Mouse (Mus musculus) embryonic facial prominence, embryonic 13.5 days (tissue): ENCODE results near the gene Zbed6. TPM values are rescaled to one million over a fixed set of nuclear protein-coding genes. Genes with fewer than 3 reads are reported as not detected.

Experiments
- ATAC-seq: fragments of 200-750 bp; cut with Nextera tagmentation; 2 replicates; pipeline ENCODE4 v1.8.0; 2017; ENCODE audit warnings: low read depth; ENCODE audit not compliant: insufficient number of reproducible peaks, insufficient read depth, low FRiP score, low TSS enrichment
- H3K27ac ChIP-seq: fragments of 300-500 bp; sonication (generic); 2 replicates; pipeline ENCODE4 v1.5.1; 2015; ENCODE audit warnings: moderate library complexity, mild to moderate bottlenecking, inconsistent platforms
- H3K27me3 ChIP-seq: fragments of 300-500 bp; sonication (generic); 2 replicates; pipeline ENCODE4 v1.6.1; 2015; ENCODE audit warnings: mild to moderate bottlenecking, inconsistent platforms
- H3K36me3 ChIP-seq: fragments of 300-500 bp; sonication (generic); 2 replicates; pipeline ENCODE4 v1.6.1; 2015; ENCODE audit warnings: mild to moderate bottlenecking, inconsistent platforms
- H3K4me1 ChIP-seq: fragments of 300-500 bp; sonication (generic); 2 replicates; pipeline ENCODE4 v1.6.1; 2015; ENCODE audit warnings: inconsistent platforms
- H3K4me2 ChIP-seq: fragments of 300-500 bp; sonication (generic); 2 replicates; pipeline ENCODE4 v1.6.1; 2015; ENCODE audit warnings: moderate library complexity, mild to moderate bottlenecking, inconsistent platforms
- H3K4me3 ChIP-seq: fragments of 300-500 bp; sonication (generic); 2 replicates; pipeline ENCODE4 v1.5.1; 2015; ENCODE audit warnings: mild to moderate bottlenecking, inconsistent platforms
- H3K9ac ChIP-seq: fragments of 300-500 bp; sonication (generic); 2 replicates; pipeline ENCODE4 v1.6.1; 2015; ENCODE audit warnings: mild to moderate bottlenecking, inconsistent platforms
- H3K9me3 ChIP-seq: fragments of 300-500 bp; sonication (generic); 2 replicates; pipeline ENCODE4 v1.6.1; 2016; ENCODE audit warnings: inconsistent platforms
- WGBS: fragments of 180-500 bp; shearing (Covaris S2); methylation state at CpG from one replicate; pipeline ENCODE4 v1.1.7; 2015; ENCODE audit warnings: mixed read lengths; 5-methylcytosine and 5-hydroxymethylcytosine counted together
- polyA plus RNA-seq: library from polyadenylated mRNA; unstranded; fragments of >200 nt; fragmentation: Nextera tagmentation; extraction: Ambion mirVana; gene quantifications from 2 replicates; pipeline ENCODE4 v1.2.1, GENCODE M21; 2015

The Zbed6 gene
- polyA plus RNA-seq, 1 experiment from 2014 or later: not detected

DNA sequence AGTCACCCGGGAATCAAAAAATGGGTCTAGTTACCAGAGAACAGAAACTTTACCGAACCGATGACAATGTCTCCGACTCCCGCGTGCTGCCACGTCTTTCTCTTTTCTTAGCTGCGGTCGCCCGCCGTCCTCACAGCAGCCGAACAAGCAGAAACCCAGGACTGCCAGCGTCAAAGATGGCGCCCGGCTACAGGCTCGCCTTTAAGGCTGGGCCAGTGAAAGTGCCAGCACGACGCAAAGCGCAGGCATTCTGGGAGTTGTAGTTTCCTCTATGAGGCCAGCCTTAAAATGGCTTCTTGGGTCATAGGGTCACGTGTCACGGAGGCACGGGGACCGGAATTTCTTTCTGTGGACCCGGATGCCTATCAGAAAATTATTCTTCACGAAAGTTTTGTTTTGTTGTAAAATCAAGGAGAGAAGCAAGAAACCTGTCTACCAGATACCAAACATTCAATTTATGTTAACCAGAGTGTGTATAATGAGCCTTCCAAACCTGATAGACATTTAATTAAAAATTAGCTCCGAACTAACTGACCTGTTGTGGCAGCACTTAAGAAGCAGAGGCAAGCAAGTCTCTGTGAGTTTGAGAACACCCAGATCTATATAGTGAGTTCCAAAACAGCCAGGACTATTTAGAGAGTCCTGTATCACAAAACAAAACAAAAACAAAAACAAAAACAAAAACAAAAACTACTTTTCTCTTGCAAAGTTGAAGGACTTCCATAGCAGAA lies 683 bp upstream of the Zbed6 start, which contains the start of gene Gm38394:
Gene Gm38394, minus strand, starts transcription at position 116 of the 731 bp plus-strand sequence.
- Histone ChIP-seq H3K9ac (peak within 1 kb of the TSS; percentile 89), H3K36me3 (peaks cover 31% of the 10 kb centered on the region), H3K9me3 (no peaks in the 10 kb centered on the region), H3K4me2 (peak within 1 kb of the TSS; percentile 87), H3K4me1 (peaks cover 38% of the 10 kb centered on the region), H3K27ac (peak within 1 kb of the TSS; percentile 94), H3K4me3 (peak within 1 kb of the TSS; percentile 79), H3K27me3 (no peaks in the 10 kb centered on the region)
- WGBS: 2% methylated on average over 26 of the region's 26 CpGs
- ATAC-seq: peak; percentile 97

GRCm38 (mm10) chr1:133658878-133659277 lies 1.8 kb downstream of the Zbed6 start:
- peak overlapping the region; percentile 87 for H3K4me2 ChIP-seq
- H3K4me1 ChIP-seq: peaks cover 40% of the 10 kb centered on the region
- 76% methylated on average over 3 of the region's 3 CpGs for WGBS

DNA sequence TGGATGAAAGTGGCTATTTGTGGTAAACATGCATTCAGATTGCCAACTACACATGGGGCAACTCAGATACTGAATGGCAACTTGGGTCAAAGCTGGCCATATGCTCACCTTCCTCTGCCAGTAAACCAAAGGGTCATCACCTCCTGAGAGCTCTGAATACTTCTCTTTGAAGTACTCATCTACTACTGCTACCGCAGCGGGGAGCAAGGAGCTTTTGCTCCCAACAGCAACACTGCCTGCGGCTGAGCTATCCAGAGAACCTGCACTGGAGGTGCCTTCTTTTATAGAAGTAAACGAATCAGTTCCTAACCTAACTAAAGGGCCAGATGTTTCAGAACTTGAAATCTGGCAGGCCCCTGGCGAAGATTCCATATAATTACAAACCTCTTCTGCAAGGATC lies 3.9 kb downstream of the Zbed6 start:
- H3K36me3 ChIP-seq: peaks cover 42% of the 10 kb centered on the region
- no peak overlapping the region for H3K27ac ChIP-seq
- H3K4me1 ChIP-seq: peaks cover 40% of the 10 kb centered on the region
- no peak for ATAC-seq
- H3K9me3 ChIP-seq: no peaks in the 10 kb centered on the region
- peak overlapping the region; percentile 16; the same call in 1 of the 2 replicates for H3K4me2 ChIP-seq
- WGBS: 70% methylated on average over 5 of the region's 5 CpGs
- no peaks in the 10 kb centered on the region for H3K27me3 ChIP-seq
- no peak overlapping the region for H3K4me3 ChIP-seq
- H3K9ac ChIP-seq: no peak overlapping the region

More at GRCm38 (mm10) chr1:133658878-133659277, 1.8 kb downstream of the Zbed6 start:
- Histone ChIP-seq H3K36me3 (peaks cover 37% of the 10 kb centered on the region), H3K27me3 (no peaks in the 10 kb centered on the region), H3K4me3 (no peak overlapping the region; the same call in 1 of the 2 replicates), H3K9ac (no peak overlapping the region), H3K9me3 (no peaks in the 10 kb centered on the region), H3K27ac (no peak overlapping the region)
- no peak for ATAC-seq

- Histone ChIP-seq H3K4me1 (peaks cover 17% of the 10 kb centered on the region), H3K9ac (no peak overlapping the region), H3K27me3 (no peaks in the 10 kb centered on the region), H3K27ac (no peak overlapping the region), H3K9me3 (no peaks in the 10 kb centered on the region), H3K36me3 (peaks cover 41% of the 10 kb centered on the region), H3K4me3 (no peak overlapping the region), H3K4me2 (no peak overlapping the region)
- no peak for ATAC-seq
- 97% methylated on average over 1 of the region's 1 CpGs for WGBS
Observed at GRCm38 (mm10) chr1:133653033-133653432, 7.7 kb downstream of the Zbed6 start.

DNA sequence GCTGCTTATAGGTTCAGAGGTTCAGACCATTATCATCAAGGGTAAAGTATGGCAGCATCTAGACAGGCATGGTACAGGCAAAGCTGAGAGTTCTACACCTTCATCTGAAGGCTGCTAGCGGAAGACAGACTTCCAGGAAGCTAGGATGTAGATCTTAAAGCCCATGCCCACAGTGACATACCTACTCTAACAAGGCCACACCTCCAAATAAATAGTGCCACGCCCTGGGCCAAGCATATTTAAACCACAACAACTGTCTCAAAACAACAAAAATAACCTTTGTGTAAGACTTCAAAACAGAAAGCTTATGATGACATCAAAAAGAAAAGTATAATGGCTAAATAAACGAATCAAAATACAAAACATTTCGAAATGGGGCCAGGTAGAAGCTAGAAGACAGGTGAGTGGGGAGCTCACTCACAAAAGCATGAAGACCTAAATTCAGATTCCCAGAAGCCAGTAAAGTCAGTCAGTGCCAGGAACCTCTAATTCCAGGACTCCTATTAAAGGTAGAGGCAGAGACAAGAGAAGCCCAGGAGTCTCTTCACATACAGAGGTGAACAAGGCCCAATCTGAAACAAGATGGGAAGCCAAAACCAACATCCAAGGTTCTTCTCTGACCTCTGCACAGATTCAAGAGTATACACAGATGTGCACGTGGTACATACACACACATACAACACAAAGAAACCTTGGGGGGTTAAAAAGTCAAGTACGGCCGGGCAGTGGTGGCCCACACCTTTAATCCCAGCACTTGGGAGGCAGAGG lies 10.2 kb downstream of the Zbed6 start:
- peaks cover 45% of the 10 kb centered on the region for H3K36me3 ChIP-seq
- WGBS: 97% methylated on average over 7 of the region's 7 CpGs
- H3K27ac ChIP-seq: no peak overlapping the region
- no peak overlapping the region for H3K4me2 ChIP-seq
- ATAC-seq: no peak
- no peak overlapping the region for H3K9ac ChIP-seq
- H3K9me3 ChIP-seq: no peaks in the 10 kb centered on the region
- no peaks in the 10 kb centered on the region for H3K27me3 ChIP-seq
- no peaks in the 10 kb centered on the region for H3K4me1 ChIP-seq
- no peak overlapping the region for H3K4me3 ChIP-seq

DNA sequence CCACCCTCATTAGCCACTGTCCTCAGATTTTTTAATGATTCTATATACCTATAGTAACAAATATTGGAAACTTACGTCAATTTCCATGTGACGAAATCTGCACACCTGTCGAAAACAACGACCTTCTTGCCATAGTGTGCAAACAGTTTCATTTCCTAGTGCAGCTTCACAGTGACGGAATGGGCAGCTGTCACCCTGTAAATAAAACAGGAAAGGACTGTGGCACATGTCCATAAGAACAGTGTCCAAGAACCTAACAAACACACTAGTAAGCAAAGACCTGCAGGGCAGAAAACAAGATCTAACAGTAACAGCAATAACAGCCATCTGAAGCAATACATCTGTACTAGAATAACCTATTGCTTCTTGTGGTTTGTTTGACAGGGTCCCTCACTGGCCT lies 15.0 kb downstream of the Zbed6 start:
- Histone ChIP-seq H3K27ac (no peak overlapping the region), H3K9me3 (no peaks in the 10 kb centered on the region), H3K4me3 (no peak overlapping the region), H3K36me3 (peaks cover 71% of the 10 kb centered on the region), H3K27me3 (no peaks in the 10 kb centered on the region), H3K4me2 (no peak overlapping the region), H3K4me1 (no peaks in the 10 kb centered on the region), H3K9ac (no peak overlapping the region)
- whole genome bisulfite sequencing: 97% methylated on average over 5 of the region's 5 CpGs
- ATAC-seq: no peak

- no peak overlapping the region for H3K27ac ChIP-seq
- H3K4me2 ChIP-seq: no peak overlapping the region
- peaks cover 96% of the 10 kb centered on the region for H3K36me3 ChIP-seq
- H3K9me3 ChIP-seq: no peaks in the 10 kb centered on the region
- no peak overlapping the region for H3K9ac ChIP-seq
- no peak for ATAC-seq
- no peak overlapping the region for H3K4me3 ChIP-seq
- 87% methylated on average over 2 of the region's 2 CpGs for WGBS
- no peaks in the 10 kb centered on the region for H3K4me1 ChIP-seq
- no peaks in the 10 kb centered on the region for H3K27me3 ChIP-seq
Observed at GRCm38 (mm10) chr1:133641163-133641562, 19.5 kb downstream of the Zbed6 start.

DNA sequence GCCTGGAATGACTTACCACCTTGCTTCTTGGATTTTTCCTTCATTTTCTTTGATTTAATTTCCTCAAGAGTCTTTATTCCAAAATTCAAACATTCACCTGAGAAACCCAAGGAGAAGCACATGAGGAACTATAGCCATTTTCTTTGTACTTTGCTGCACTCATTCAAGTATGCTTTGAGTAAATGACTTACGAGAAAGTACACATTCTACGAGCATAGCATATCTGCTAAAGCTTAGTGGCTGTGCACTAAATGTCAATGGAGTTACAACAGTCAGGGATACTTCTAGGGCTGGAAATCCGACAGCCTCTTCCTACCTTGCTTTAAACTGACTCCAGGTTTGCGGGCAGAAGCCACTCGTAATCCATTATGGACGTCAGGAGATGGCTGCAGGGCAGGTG lies 22.2 kb downstream of the Zbed6 start:
- Histone ChIP-seq H3K4me3 (no peak overlapping the region), H3K27me3 (no peaks in the 10 kb centered on the region), H3K27ac (no peak overlapping the region), H3K9ac (no peak overlapping the region), H3K9me3 (no peaks in the 10 kb centered on the region), H3K4me1 (no peaks in the 10 kb centered on the region), H3K4me2 (no peak overlapping the region), H3K36me3 (peaks cover 96% of the 10 kb centered on the region)
- ATAC-seq: no peak
- 84% methylated on average over 6 of the region's 6 CpGs for WGBS

DNA sequence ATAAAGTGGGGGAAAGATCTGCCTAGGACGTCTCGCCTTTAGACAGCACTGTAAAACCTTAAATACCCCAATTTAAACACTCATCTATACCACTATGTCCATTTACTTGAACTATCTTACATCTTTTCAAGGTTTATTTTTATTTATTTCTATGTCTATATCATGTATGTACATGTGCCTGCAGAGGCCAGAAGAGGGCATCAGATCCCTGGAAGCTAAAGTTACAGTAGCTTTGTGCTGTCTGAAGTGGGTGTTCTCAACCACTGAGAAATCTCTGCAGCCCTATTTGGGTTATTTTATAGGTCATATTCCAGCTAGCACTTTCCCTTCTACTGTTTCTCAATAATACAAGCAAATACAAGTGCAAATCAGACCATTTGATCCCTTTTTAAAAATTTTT lies 28.5 kb downstream of the Zbed6 start:
- H3K36me3 ChIP-seq: peaks cover 88% of the 10 kb centered on the region
- H3K4me1 ChIP-seq: no peaks in the 10 kb centered on the region
- 89% methylated on average over 2 of the region's 2 CpGs for WGBS
- no peak overlapping the region for H3K9ac ChIP-seq
- no peaks in the 10 kb centered on the region for H3K9me3 ChIP-seq
- H3K4me2 ChIP-seq: no peak overlapping the region
- no peak overlapping the region for H3K27ac ChIP-seq
- no peaks in the 10 kb centered on the region for H3K27me3 ChIP-seq
- no peak overlapping the region for H3K4me3 ChIP-seq
- no peak for ATAC-seq

DNA sequence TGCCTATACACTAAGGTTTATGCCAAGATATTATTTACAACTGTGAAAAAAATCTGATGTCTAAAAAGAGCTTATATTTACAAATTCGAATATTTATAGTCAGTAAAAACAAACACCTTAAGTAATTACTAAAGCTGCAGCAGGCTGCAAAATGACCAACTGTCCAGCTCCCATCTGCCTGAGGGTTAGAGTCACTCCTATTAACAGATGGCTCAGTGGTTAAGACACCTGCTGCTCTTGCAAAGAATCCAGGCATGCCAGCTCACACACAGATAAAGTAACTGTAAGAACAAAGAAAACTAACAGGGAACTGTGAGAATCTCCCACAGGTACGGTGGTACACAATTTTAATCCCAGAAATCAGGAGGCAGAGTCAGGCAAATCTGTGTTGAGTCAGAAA lies 35.6 kb downstream of the Zbed6 start:
- Histone ChIP-seq H3K27me3 (no peaks in the 10 kb centered on the region), H3K9ac (no peak overlapping the region), H3K9me3 (no peaks in the 10 kb centered on the region), H3K4me3 (no peak overlapping the region), H3K36me3 (peaks cover 87% of the 10 kb centered on the region), H3K27ac (no peak overlapping the region), H3K4me1 (no peaks in the 10 kb centered on the region), H3K4me2 (no peak overlapping the region)
- 77% methylated on average over 2 of the region's 2 CpGs for WGBS
- ATAC-seq: no peak

- WGBS: 77% methylated on average over 8 of the region's 8 CpGs
- Histone ChIP-seq H3K36me3 (peaks cover 78% of the 10 kb centered on the region), H3K4me1 (no peaks in the 10 kb centered on the region), H3K9ac (no peak overlapping the region), H3K4me2 (no peak overlapping the region), H3K4me3 (no peak overlapping the region), H3K9me3 (no peaks in the 10 kb centered on the region), H3K27ac (no peak overlapping the region), H3K27me3 (no peaks in the 10 kb centered on the region)
- no peak for ATAC-seq
Observed at GRCm38 (mm10) chr1:133618311-133618710, 42.4 kb downstream of the Zbed6 start.

DNA sequence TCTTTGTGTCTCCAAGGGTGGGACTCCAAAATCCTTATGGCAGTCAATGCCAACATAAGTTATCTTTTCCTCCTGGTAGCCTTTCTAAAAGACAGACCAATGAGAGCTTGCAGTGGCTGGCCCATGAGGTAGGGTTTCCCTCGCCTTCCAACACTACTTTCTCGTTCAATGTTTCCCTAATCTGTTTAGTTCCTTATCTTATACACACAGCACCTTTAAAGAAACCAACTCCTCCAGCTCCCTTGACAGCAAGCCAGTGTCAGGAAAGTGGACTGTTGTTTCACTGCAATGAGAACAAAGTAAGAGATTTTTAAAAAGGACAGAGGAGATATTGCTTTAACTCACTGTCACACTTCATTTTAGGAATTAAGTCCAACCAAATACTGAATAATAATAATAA lies 42.8 kb downstream of the Zbed6 start:
- no peak overlapping the region for H3K4me2 ChIP-seq
- H3K36me3 ChIP-seq: peaks cover 74% of the 10 kb centered on the region
- no peaks in the 10 kb centered on the region for H3K27me3 ChIP-seq
- H3K9ac ChIP-seq: no peak overlapping the region
- WGBS: 68% methylated on average over 2 of the region's 2 CpGs
- no peaks in the 10 kb centered on the region for H3K9me3 ChIP-seq
- no peak overlapping the region for H3K27ac ChIP-seq
- no peak for ATAC-seq
- H3K4me1 ChIP-seq: no peaks in the 10 kb centered on the region
- no peak overlapping the region for H3K4me3 ChIP-seq
